Mouse (Mus musculus) erythroblast, embryonic 14.5 days (primary cell): ENCODE data around the gene Zfp462.

ENCODE experiments used
- GATA1 ChIP-seq: IDR thresholded peaks from 2 replicates; pipeline ENCODE4 v1.6.1; 2012; ENCODE audit warnings: low read length, inconsistent platforms, mixed read lengths
- TAL1 ChIP-seq: IDR thresholded peaks from 3 replicates; pipeline ENCODE4 v1.6.1; 2012; ENCODE audit warnings: low read length, inconsistent platforms, mixed read lengths

GRCm38 (mm10) chr4:54962141-54962540, 17.3 kb downstream of the Zfp462 start:
- TF ChIP-seq TAL1 (no peak), GATA1 (no peak)
